Mouse (Mus musculus) forebrain, embryonic 11.5 days (tissue): Measurements from ENCODE around the gene Stard13. TPM values are rescaled to one million over a fixed set of nuclear protein-coding genes. Genes with fewer than 3 reads are reported as not detected.
A peak's percentile ranks its signal among the peaks of the same experiment; 100 is the strongest.

ENCODE experiments used
- ATAC-seq: fragments of 200-750 bp; cut with Nextera tagmentation; replicated peaks from 2 replicates; pipeline ENCODE4 v1.8.0; 2017; ENCODE audit warnings: moderate TSS enrichment; ENCODE audit not compliant: low FRiP score
- DNase-seq: peaks from one replicate; pipeline ENCODE4 v3.0.0-alpha.2; 2017; ENCODE audit warnings: low spot score
- H3K27ac ChIP-seq: fragments of 300-500 bp; sonication (generic); 2 replicates; pipeline ENCODE4 v1.5.1; 2014; ENCODE audit warnings: low read depth, low read length
- H3K27me3 ChIP-seq: fragments of 300-500 bp; sonication (generic); 2 replicates; pipeline ENCODE4 v1.6.1; 2014; ENCODE audit warnings: mild to moderate bottlenecking, low read length, mixed read lengths; ENCODE audit not compliant: control insufficient read depth, insufficient read depth
- H3K36me3 ChIP-seq: fragments of 300-500 bp; sonication (generic); 2 replicates; pipeline ENCODE4 v1.6.1; 2014; ENCODE audit warnings: mild to moderate bottlenecking, low read length, moderate library complexity, mixed read lengths; ENCODE audit not compliant: control insufficient read depth, insufficient read depth
- H3K4me1 ChIP-seq: fragments of 300-500 bp; sonication (generic); replicated peaks from 2 replicates; pipeline ENCODE4 v1.6.1; 2014; ENCODE audit warnings: low read length, mixed read lengths; ENCODE audit not compliant: control insufficient read depth, insufficient read depth
- H3K4me2 ChIP-seq: fragments of 300-500 bp; sonication (generic); 2 replicates; pipeline ENCODE4 v1.6.1; 2014; ENCODE audit warnings: low read depth, mild to moderate bottlenecking, low read length, moderate library complexity, mixed read lengths; ENCODE audit not compliant: severe bottlenecking
- H3K4me3 ChIP-seq: fragments of 300-500 bp; sonication (generic); 2 replicates; pipeline ENCODE4 v1.5.1; 2014; ENCODE audit warnings: low read depth, low read length
- H3K9ac ChIP-seq: fragments of 300-500 bp; sonication (generic); 2 replicates; pipeline ENCODE4 v1.6.1; 2014; ENCODE audit warnings: low read length
- H3K9me3 ChIP-seq: fragments of 300-500 bp; sonication (generic); 2 replicates; pipeline ENCODE4 v1.6.1; 2016; ENCODE audit warnings: low read length, mixed read lengths; ENCODE audit not compliant: control insufficient read depth
- WGBS: fragments of 180-500 bp; shearing (Covaris S2); extraction: QIAGEN DNeasy Blood & Tissue Kit; methylation state at CpG from one replicate; pipeline ENCODE4 v1.1.7; 2014; 5-methylcytosine and 5-hydroxymethylcytosine counted together
- polyA plus RNA-seq: library from polyadenylated mRNA; unstranded; fragments of >200 nt; fragmentation: Nextera tagmentation; extraction: Ambion mirVana; gene quantifications from 2 replicates; pipeline ENCODE4 v1.2.1, GENCODE M21; 2014

The Stard13 gene
- polyA plus RNA-seq, 1 experiment from 2014 or later: 2.7 TPM

- WGBS: 58% methylated on average over 8 of the region's 8 CpGs
- H3K9ac ChIP-seq: no peak overlapping the region
- ATAC-seq (peak; percentile 24; the same call in 1 of the 2 replicates), DNase-seq (no peak)
- H3K4me3 ChIP-seq: no peak overlapping the region
- H3K27ac ChIP-seq: no peak overlapping the region
- no peak overlapping the region for H3K4me2 ChIP-seq
- H3K9me3 ChIP-seq: no peaks in the 10 kb centered on the region
- H3K36me3 ChIP-seq: no peaks in the 10 kb centered on the region
- no peaks in the 10 kb centered on the region for H3K27me3 ChIP-seq
- H3K4me1 ChIP-seq: no peaks in the 10 kb centered on the region
These were observed 18.6 kb upstream of the Stard13 start for GRCm38 (mm10) chr5:151252213-151252612.

DNA sequence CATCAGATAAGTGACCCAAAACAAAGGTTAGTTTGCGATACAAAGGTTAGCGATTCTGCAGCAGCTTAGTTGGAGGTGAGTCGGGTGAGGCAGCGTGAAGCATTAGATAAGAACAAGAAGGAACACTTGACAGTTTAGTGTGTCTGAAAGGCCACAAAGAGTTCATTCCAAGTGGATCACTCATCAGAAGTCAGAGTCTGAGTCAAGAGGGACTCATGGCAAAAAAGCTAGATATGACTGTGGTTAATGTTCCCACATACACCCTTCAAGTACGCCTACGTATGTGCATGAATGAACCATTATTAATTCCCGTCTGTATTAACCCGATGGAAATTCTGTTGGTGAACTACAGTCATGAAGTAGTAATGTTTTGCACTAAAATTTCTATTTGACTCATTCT lies 18.0 kb upstream of the Stard13 start:
- DNase-seq: no peak
- no peaks in the 10 kb centered on the region for H3K27me3 ChIP-seq
- WGBS: 93% methylated on average over 8 of the region's 8 CpGs
- no peaks in the 10 kb centered on the region for H3K9me3 ChIP-seq
- H3K4me3 ChIP-seq: no peak overlapping the region
- no peaks in the 10 kb centered on the region for H3K4me1 ChIP-seq
- no peaks in the 10 kb centered on the region for H3K36me3 ChIP-seq
- no peak overlapping the region for H3K4me2 ChIP-seq
- ATAC-seq: no peak
- no peak overlapping the region for H3K9ac ChIP-seq
- H3K27ac ChIP-seq: no peak overlapping the region

GRCm38 (mm10) chr5:151248671-151249620 lies 15.3 kb upstream of the Stard13 start:
- Histone ChIP-seq H3K4me3 (no peak overlapping the region), H3K4me2 (no peak overlapping the region), H3K9ac (no peak overlapping the region), H3K4me1 (no peaks in the 10 kb centered on the region), H3K36me3 (no peaks in the 10 kb centered on the region), H3K27ac (no peak overlapping the region), H3K27me3 (no peaks in the 10 kb centered on the region), H3K9me3 (no peaks in the 10 kb centered on the region)
- ATAC-seq (no peak), DNase-seq (no peak)
- 71% methylated on average over 10 of the region's 10 CpGs for WGBS

DNA sequence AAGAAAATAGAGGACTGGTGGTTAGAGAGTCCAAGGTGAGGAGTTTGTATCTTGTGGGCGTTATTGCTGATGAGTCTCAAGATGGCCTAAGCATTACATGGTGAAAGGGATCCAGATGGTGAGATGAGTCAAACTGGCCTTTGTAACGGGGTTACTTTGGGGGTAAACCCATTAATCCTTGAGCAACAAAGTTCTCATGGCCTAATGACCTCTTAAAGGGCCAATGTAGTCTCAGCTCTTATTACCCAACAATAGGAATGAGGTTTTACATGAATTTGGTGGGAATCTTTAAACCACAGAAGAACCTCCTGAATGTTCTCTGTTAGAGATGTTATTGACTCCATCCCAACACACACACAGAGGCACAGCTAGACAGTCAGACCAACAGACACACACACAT lies 14.4 kb upstream of the Stard13 start:
- DNase-seq (no peak), ATAC-seq (no peak)
- H3K27me3 ChIP-seq: no peaks in the 10 kb centered on the region
- 62% methylated on average over 2 of the region's 2 CpGs for whole genome bisulfite sequencing
- no peaks in the 10 kb centered on the region for H3K9me3 ChIP-seq
- H3K4me1 ChIP-seq: no peaks in the 10 kb centered on the region
- H3K36me3 ChIP-seq: no peaks in the 10 kb centered on the region
- H3K27ac ChIP-seq: no peak overlapping the region
- no peak overlapping the region for H3K4me2 ChIP-seq
- no peak overlapping the region for H3K4me3 ChIP-seq
- no peak overlapping the region for H3K9ac ChIP-seq

- DNase-seq (no peak), ATAC-seq (no peak)
- Histone ChIP-seq H3K4me1 (no peaks in the 10 kb centered on the region), H3K27me3 (no peaks in the 10 kb centered on the region), H3K36me3 (no peaks in the 10 kb centered on the region), H3K4me2 (no peak overlapping the region), H3K27ac (peak overlapping the region; percentile 41; the same call in 1 of the 2 replicates), H3K9me3 (no peaks in the 10 kb centered on the region), H3K4me3 (no peak overlapping the region), H3K9ac (no peak overlapping the region)
- 71% methylated on average over 11 of the region's 11 CpGs for WGBS
These were observed 13.7 kb upstream of the Stard13 start for GRCm38 (mm10) chr5:151247115-151247875.

GRCm38 (mm10) chr5:151246287-151246686 lies 12.7 kb upstream of the Stard13 start:
- no peaks in the 10 kb centered on the region for H3K9me3 ChIP-seq
- no peaks in the 10 kb centered on the region for H3K4me1 ChIP-seq
- H3K4me3 ChIP-seq: no peak overlapping the region
- ATAC-seq: no peak
- no peaks in the 10 kb centered on the region for H3K36me3 ChIP-seq
- H3K4me2 ChIP-seq: no peak overlapping the region
- no peaks in the 10 kb centered on the region for H3K27me3 ChIP-seq
- H3K9ac ChIP-seq: no peak overlapping the region
- no peak for DNase-seq
- H3K27ac ChIP-seq: no peak overlapping the region
- 94% methylated on average over 2 of the region's 2 CpGs for WGBS

- Histone ChIP-seq H3K36me3 (no peaks in the 10 kb centered on the region), H3K27me3 (no peaks in the 10 kb centered on the region), H3K4me1 (no peaks in the 10 kb centered on the region), H3K27ac (no peak overlapping the region), H3K9me3 (no peaks in the 10 kb centered on the region), H3K4me2 (no peak overlapping the region), H3K4me3 (no peak overlapping the region), H3K9ac (no peak overlapping the region)
- ATAC-seq (no peak), DNase-seq (no peak)
- 94% methylated on average over 5 of the region's 5 CpGs for WGBS
These were observed 11.9 kb upstream of the Stard13 start for GRCm38 (mm10) chr5:151245571-151245970.

DNA sequence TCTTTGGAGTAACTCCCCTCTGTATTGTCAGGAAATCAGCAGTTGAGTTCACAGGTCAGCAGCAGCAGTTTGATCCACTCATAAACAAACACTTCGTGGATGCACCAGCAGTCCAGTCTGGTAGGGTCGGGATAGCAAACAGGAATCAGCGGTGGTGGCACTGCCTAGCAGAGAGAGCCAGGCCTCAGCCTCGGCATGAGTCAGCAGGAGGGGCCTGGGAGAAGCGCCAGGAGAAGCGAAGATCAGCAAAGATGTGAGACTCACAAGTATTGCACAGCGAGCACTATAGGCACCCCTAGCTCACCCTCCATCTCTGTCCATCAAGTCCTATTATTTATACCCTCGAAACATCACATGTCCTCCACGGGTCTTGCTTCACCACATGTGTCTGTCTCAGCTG lies 5.1 kb upstream of the Stard13 start:
- Histone ChIP-seq H3K36me3 (no peaks in the 10 kb centered on the region), H3K4me1 (no peaks in the 10 kb centered on the region), H3K4me3 (no peak overlapping the region), H3K27me3 (peaks cover 4% of the 10 kb centered on the region; the same call in 1 of the 2 replicates), H3K4me2 (no peak overlapping the region), H3K27ac (no peak overlapping the region), H3K9ac (no peak overlapping the region), H3K9me3 (no peaks in the 10 kb centered on the region)
- WGBS: 91% methylated on average over 9 of the region's 9 CpGs
- ATAC-seq (no peak), DNase-seq (no peak)
